Mouse (Mus musculus): ENCODE results near the gene Ugt1a8. TPM values are rescaled to one million over a fixed set of nuclear protein-coding genes. Genes with fewer than 3 reads are reported as not detected.

The Ugt1a8 gene
- total and polyA plus RNA-seq, 3 experiments: not detected

DNA sequence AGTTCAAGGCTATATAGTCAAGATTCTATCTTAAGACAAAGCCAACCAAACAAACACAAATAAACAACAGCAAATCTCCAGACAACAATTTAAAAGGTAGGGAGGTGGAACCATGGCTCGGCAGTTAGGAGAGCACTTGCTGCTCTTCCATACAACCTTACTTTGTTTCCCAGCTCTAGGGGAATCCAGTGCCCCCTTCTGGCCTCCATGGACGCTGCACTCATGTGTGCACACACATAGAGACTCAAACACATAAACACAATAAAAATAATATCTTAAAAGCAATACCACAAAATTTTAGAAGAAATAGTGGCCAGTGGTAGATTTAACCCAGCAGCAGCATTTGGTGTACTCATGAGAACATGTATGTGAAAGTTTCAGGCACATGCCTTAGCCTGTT is 129.5 kb downstream of the Ugt1a8 start:
- H3K27ac ChIP-seq (ENCODE audit: control insufficient read depth, low read depth, low read length): no peak overlapping the region
- H3K79me2 ChIP-seq (ENCODE audit: control insufficient read depth, insufficient read depth, low read length, poor library complexity): no peaks in the 10 kb centered on the region
- H3K9ac ChIP-seq (ENCODE audit: control insufficient read depth, low read depth, low read length, poor library complexity, severe bottlenecking): no peak overlapping the region
- peak; percentile 19 for DNase-seq (ENCODE audit: low read depth, low spot score)
- no peak for TF ChIP-seq ELF1 (IDR thresholded peaks at IDR 0.05; ENCODE audit: low read depth, low read length)
- peak in 2 of 3 experiments; percentile 28 to 31; a peak in 3 of 6 replicates for TF ChIP-seq CTCF (IDR thresholded peaks at IDR 0.05 in 2 of 3, conservative IDR thresholded peaks at IDR 0.05 in 1 of 3; ENCODE audit: control insufficient read depth in 1 of 3, insufficient read depth in 1 of 3, low read depth in 2 of 3, low read length in 3 of 3, poor library complexity in 1 of 3, severe bottlenecking in 1 of 3)
- no peak for TF ChIP-seq NRF1 (IDR thresholded peaks at IDR 0.05; ENCODE audit: insufficient read depth, low read depth, low read length, poor library complexity, severe bottlenecking)
- TF ChIP-seq EP300 (IDR thresholded peaks at IDR 0.05; ENCODE audit: low read depth in 1 of 2, low read length in 2 of 2): no peak
- TF ChIP-seq ZKSCAN1 (IDR thresholded peaks at IDR 0.05; ENCODE audit: low read depth, low read length): no peak
- no peak for TF ChIP-seq NELFE (IDR thresholded peaks at IDR 0.05; ENCODE audit: low read depth, low read length)
- no peak for TF ChIP-seq MAFK (IDR thresholded peaks at IDR 0.05; ENCODE audit: borderline replicate concordance, low read depth, low read length)
- TF ChIP-seq HCFC1 (IDR thresholded peaks at IDR 0.05; ENCODE audit: low read depth, low read length): no peak
- H3K9me3 ChIP-seq (replicated peaks; ENCODE audit: insufficient read depth, low read length): no peaks in the 10 kb centered on the region
- H3K36me3 ChIP-seq (ENCODE audit: control insufficient read depth in 1 of 2, insufficient read depth in 2 of 2, low read length in 2 of 2): no peaks in the 10 kb centered on the region
- no peaks in the 10 kb centered on the region for H3K4me1 ChIP-seq (ENCODE audit: control insufficient read depth in 1 of 2, insufficient read depth in 2 of 2, low read length in 2 of 2)
- H3K4me3 ChIP-seq (ENCODE audit: control insufficient read depth in 1 of 2, insufficient read depth in 1 of 2, low read depth in 2 of 2, low read length in 2 of 2): no peak overlapping the region
- H3K27me3 ChIP-seq (ENCODE audit: control insufficient read depth in 1 of 2, insufficient read depth in 2 of 2, low read length in 2 of 2): no peaks in the 10 kb centered on the region

DNA sequence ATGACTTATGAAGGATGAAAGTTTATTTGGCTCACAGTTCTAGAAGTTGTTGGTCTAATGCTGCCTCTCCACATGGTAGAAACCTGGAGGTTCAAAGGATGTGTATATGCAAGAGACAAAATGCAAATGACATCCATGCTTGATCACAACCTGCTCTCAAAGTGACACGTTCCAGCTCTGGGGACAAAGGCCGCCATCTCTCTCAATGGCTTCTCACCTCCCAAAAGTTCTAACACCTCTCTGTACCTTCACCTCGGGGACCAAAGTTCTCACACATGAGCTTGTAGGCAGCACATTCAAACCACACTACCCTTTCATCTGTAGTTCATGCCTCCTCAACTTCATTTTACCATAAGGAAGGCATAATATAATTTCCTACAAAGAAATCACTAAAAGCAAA is 130.0 kb downstream of the Ugt1a8 start:
- Histone ChIP-seq H3K9ac (ENCODE audit: control insufficient read depth, low read depth, low read length, poor library complexity, severe bottlenecking) (no peak overlapping the region), H3K79me2 (ENCODE audit: control insufficient read depth, insufficient read depth, low read length, poor library complexity) (no peaks in the 10 kb centered on the region), H3K27me3 (ENCODE audit: control insufficient read depth in 1 of 2, insufficient read depth in 2 of 2, low read length in 2 of 2) (no peaks in the 10 kb centered on the region), H3K36me3 (ENCODE audit: control insufficient read depth in 1 of 2, insufficient read depth in 2 of 2, low read length in 2 of 2) (no peaks in the 10 kb centered on the region), H3K9me3 (replicated peaks; ENCODE audit: insufficient read depth, low read length) (no peaks in the 10 kb centered on the region), H3K27ac (ENCODE audit: control insufficient read depth, low read depth, low read length) (no peak overlapping the region), H3K4me3 (ENCODE audit: control insufficient read depth in 1 of 2, insufficient read depth in 1 of 2, low read depth in 2 of 2, low read length in 2 of 2) (no peak overlapping the region), H3K4me1 (ENCODE audit: control insufficient read depth in 1 of 2, insufficient read depth in 2 of 2, low read length in 2 of 2) (no peaks in the 10 kb centered on the region)
- TF ChIP-seq TBP (IDR thresholded peaks at IDR 0.05; ENCODE audit: low read depth, low read length) (no peak), JUND (IDR thresholded peaks at IDR 0.05; ENCODE audit: low read depth, low read length) (no peak), POLR2AphosphoS2 (IDR thresholded peaks at IDR 0.05; ENCODE audit: low read length) (no peak), CTCF (IDR thresholded peaks at IDR 0.05 in 2 of 3, conservative IDR thresholded peaks at IDR 0.05 in 1 of 3; ENCODE audit: control insufficient read depth in 1 of 3, insufficient read depth in 1 of 3, low read depth in 2 of 3, low read length in 3 of 3, poor library complexity in 1 of 3, severe bottlenecking in 1 of 3) (no peak), RCOR1 (IDR thresholded peaks at IDR 0.05; ENCODE audit: low read depth, low read length) (no peak), SMC3 (IDR thresholded peaks at IDR 0.05; ENCODE audit: low read depth, low read length) (no peak), MXI1 (IDR thresholded peaks at IDR 0.05; ENCODE audit: low read depth, low read length) (no peak), MYB (IDR thresholded peaks at IDR 0.05; ENCODE audit: low read depth, low read length) (no peak), ZC3H11A (IDR thresholded peaks at IDR 0.05; ENCODE audit: low read depth, low read length) (no peak), MEF2A (IDR thresholded peaks at IDR 0.05; ENCODE audit: extremely low read depth, insufficient replicate concordance, low read depth, low read length, poor library complexity, severe bottlenecking) (no peak), UBTF (IDR thresholded peaks at IDR 0.05; ENCODE audit: borderline replicate concordance, insufficient read depth, low read depth, low read length) (no peak), ZNF384 (IDR thresholded peaks at IDR 0.05; ENCODE audit: low read depth, low read length) (no peak), MYC (IDR thresholded peaks at IDR 0.05; ENCODE audit: low read depth, low read length) (no peak), POLR2A (IDR thresholded peaks at IDR 0.05; ENCODE audit: control insufficient read depth in 1 of 2, insufficient read depth in 1 of 2, low read depth in 1 of 2, low read length in 2 of 2, poor library complexity in 1 of 2) (no peak), POLR2AphosphoS5 (IDR thresholded peaks at IDR 0.05; ENCODE audit: borderline replicate concordance, low read depth, low read length) (no peak), CHD2 (IDR thresholded peaks at IDR 0.05; ENCODE audit: low read length) (no peak), TCF12 (IDR thresholded peaks at IDR 0.05; ENCODE audit: low read depth, low read length) (no peak), SIN3A (IDR thresholded peaks at IDR 0.05; ENCODE audit: low read length) (no peak), ZKSCAN1 (IDR thresholded peaks at IDR 0.05; ENCODE audit: low read depth, low read length) (no peak), USF1 (IDR thresholded peaks at IDR 0.05; ENCODE audit: low read depth, low read length) (no peak)
- DNase-seq (ENCODE audit: low read depth, low spot score): peak; percentile 4

All from MEL (cell line).